Mouse (Mus musculus): ENCODE results near the gene Iqcf1. TPM values are rescaled to one million over a fixed set of nuclear protein-coding genes. Genes with fewer than 3 reads are reported as not detected.
A peak's percentile ranks its signal among the peaks of the same experiment; 100 is the strongest.

The Iqcf1 gene
- total RNA-seq, 2 experiments from 2014 or later = not detected

DNA sequence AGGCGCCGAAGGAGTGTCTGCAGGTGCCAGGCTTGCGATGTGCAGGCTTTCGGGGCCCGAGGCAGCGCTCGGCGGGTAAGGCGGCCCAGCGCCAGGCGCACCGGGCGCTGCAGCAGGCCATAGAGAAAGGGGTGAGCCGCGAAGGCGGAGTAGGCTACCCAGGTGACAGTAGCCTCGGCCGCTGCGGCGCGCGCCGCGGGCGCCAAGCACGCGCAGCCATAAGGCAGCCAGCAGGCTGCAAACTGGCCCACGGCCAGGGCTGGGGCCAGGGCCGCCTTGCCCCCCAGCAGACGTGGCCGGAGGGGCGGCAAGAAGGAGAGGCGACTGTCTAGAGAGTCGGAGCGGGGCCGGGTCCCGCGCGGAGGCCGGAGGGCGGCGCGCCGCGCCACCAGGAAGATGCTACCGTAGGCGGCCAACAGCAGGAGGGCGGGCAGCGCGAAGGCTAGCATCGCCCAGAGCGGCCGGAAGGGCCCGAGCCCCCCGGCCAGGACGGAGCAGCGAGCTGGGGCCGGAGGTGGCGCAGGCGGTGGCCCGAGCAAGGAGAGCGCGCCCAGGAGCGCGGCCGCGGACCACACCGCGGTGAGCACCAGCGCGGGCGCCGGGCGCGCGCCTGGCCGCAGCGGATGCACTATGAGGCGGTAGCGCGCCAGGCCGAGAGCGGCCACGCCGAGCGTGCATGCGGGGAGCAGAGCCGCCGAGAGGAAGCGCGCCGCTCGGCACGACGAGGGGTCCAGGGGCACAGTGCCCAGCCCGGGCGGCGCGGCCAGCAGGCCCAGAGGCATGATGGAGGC, 34.8 kb upstream of the Iqcf1 start:
- peak; percentile 90 for DNase-seq
- intact Hi-C loops (cut with DNase I) = no loop called here

DNA sequence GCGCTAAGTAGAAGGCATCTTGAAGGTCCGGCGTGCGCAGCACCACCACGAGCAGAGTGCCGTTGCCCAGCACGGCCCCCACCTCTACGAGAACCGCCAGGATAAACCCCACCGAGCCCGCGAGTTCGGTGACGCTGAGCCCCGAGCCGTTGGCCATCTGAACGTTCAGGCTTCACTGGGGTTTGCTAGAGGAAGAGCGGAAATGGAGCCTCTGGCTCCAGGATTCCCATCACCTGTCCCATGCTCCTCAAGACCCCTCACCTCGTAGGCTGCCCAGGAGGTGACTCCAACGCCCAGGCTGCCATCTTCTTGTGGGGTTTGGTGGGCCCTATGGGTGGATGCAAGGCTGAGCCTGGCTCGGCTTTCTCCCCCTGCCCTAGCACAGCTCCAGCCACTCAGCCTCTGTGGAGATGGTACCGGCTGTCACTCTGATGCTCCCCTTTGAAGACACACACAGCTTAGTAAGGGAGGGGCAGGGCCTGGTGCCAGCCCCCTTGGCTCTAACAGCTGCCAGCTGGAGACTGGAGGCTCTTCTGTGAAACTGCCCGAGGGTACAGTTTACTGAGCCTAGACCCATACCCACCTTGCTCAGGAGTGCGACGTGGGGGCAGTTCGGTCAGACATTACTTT, 34.1 kb upstream of the Iqcf1 start, which contains the start of gene Gpr62:
Gene Gpr62 (minus strand): TSS at position 368 of the 630 bp plus-strand sequence.
- peak; percentile 95 for DNase-seq
- intact Hi-C loops (cut with DNase I) = no loop called here

DNA sequence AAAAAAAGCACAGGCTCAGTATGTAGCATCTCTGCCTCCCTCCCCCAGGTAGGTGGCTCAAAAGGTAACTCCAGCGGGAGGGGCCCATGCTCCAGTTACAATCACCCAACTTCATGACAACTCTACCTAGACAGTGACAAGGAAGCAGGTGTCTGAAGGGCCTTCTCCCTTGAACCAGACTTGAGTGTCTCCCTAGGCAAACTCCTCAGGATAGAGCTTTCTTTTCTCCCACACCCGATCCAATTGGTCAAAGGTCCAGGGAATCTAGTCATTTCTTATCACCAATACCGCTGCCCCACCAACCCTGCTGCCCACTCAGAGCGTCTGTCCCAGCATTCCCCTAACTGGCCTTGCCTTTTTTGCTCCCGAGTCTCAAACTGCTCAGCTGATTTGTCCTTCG, 33.0 kb upstream of the Iqcf1 start:
- no peak for DNase-seq
- intact Hi-C loops (cut with DNase I) = no loop called here

DNA sequence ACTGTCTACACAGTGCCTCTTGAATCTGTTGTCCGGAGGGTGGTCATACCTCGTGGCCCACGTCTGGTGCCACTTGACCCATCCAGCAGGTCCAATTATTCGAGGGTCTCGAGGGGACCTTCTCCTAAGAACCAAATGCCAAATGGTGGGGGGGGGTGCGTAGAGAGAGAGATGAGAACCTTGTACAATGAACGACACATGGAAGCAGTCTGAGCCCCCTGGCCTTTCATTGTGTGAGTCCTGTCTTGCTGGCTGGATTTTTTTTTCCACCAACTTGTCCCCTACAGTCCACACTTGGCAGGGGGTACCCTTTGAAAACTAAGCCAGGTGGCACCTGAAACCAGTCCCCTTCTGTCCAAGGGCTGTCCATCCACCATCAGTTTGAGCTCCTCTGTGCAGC, 32.0 kb upstream of the Iqcf1 start:
- DNase-seq = no peak
- intact Hi-C loops (cut with DNase I) = no loop called here

DNA sequence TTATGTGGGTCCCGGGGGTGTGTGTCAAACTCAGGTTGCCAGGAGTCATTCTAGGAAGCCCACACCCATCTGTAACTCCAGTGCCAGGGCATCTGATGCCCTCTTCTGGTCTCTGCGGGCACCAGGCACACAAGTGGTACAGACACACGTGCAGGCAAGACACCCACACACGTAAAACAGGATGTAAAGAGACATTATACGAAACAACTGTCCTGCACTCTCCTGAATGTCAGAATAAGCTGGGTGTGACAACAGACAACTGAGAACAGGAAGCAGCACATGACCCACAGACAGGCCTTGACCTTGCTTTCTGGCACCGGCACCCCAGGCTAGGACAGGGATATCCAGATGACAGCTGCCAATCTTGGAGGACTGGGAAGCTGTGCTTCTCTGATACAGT, 30.4 kb upstream of the Iqcf1 start:
- no peak for DNase-seq

DNA sequence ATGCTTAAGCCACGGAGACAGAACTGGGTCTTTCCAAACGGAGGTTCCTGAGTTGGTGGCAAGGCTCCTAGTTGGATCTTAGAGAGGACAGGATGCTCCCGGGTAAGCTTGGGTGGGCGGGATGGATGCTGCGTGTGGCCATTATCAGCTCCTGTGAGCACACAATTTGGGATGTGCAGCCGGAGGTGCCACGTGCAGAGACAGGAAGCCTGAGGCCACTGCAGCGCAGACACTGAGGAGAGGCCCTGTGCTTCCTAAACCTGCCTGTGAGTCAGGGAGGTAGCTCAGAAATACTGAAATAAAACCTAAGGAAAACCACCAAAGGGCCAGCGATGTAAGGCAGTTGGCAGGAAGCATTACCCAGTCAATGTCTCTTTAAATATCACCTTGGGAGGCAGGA, 30.0 kb upstream of the Iqcf1 start:
- DNase-seq = no peak
- intact Hi-C loops (cut with DNase I) = no loop called here

More for the DNA sequence above, 30.4 kb upstream of the Iqcf1 start:
- intact Hi-C loops (cut with DNase I) = no loop called here

DNA sequence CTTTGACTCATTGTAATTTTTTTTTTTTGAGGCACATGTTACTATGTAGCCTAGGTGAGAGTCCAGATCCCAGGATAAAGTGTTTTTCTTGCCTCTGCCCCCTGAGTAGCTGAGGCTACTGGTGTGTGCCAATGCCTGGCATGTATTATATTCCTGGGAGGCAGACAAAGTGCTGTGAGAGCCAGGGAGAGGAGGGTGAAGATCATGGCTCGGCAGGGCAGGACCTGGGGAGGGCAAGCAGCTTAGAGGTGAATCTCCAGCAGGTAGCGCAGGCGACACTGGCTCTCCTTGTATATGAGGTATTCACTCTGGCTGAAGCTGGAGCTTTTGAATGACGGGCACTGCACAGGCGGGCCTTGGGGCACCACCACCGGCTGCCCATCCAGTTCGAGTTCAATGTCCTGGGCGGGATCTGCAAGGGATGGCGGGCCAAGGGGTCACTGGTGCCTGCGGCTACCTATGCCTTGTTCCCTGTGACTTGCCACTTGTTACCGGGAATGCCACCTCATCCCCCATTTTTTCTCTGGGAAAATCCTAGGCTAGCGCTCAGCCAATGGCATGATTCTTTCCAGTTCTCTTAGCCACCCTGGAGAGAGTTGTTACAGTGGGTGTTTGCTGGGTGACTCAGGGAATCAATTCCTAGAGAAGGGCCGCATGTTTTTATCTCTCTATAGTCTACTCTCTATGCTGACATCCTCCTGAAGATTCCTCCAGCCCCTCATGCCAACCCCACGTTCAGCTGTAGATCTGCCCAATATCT, 28.6 kb upstream of the Iqcf1 start:
- no peak for DNase-seq
- intact Hi-C loops (cut with DNase I) = no loop called here

DNA sequence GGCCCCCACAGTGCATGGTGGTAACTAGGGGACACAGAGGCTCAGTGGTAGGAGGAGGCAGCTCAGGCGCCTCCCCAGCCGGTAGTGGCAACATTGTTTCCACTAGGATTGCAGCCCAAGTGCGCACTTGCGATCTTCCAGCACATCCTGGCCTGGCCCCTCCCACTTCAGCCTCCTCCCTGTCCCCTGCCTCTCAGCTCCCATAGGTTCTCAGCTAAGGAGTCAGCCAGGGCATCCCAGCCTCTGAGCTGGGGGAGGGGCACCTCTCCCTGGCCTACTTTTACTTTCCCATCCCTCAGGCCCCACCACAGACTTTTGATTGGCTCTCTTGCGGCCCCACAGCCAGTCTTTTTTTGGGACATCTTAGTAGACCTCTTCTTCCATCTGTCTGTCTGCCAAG, 27.9 kb upstream of the Iqcf1 start:
- DNase-seq = peak; percentile 44
- intact Hi-C loops (cut with DNase I) = no loop called here

DNA sequence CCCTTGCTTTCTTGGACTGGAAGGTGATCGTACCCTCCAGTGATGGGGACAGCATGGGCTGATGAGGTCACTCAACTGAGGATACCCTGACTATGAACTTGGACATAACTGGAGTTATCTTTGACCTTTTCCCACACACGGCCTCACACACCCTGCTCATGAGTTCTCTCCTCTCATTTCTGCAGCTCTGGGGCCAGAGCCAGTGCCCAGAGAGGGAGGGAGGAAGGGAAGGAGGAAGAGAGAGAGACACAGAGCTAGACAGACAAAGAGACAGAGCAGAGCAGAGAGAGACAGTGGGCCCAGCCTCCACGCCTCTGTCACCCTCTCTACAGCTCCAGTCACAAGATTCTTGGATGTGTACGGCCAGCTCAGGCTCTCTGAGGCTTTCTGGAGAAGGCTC, 27.4 kb upstream of the Iqcf1 start:
- intact Hi-C loops (cut with DNase I) = no loop called here
- DNase-seq = peak; percentile 0

DNA sequence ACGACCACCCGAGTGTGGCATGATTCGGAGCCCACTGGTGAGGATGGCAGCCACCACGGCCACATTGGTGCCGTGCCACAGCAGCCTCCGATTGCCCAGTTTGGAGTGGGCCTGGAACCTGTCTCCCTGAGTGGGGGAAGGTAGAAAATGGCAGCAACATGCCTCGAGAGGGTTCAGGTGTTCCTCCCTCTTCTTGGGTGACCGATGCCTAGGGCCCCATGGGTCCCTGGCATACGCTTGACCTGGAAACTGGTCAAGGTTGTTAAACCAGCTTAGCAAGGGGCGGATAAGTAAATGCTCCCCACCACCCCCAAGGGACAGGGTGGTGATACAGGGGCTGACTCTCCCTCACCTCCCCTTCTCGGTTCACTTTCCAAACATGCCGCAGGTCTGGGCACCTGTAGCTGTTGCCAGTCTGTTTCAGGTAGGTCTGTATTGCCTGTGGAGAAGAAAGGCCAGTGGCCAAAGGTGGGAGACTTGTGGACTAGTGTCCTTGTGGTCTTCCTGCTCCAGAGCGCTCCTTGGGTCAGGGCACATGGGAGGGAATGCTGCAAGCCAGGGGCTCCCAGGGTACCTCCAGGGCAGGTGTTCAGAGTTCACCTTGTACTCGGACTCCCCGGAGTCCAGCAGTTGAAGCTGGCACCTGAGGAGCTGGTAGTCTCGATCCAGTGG, 26.6 kb upstream of the Iqcf1 start:
- intact Hi-C loops (cut with DNase I) = no loop called here
- peak; percentile 21 for DNase-seq

DNA sequence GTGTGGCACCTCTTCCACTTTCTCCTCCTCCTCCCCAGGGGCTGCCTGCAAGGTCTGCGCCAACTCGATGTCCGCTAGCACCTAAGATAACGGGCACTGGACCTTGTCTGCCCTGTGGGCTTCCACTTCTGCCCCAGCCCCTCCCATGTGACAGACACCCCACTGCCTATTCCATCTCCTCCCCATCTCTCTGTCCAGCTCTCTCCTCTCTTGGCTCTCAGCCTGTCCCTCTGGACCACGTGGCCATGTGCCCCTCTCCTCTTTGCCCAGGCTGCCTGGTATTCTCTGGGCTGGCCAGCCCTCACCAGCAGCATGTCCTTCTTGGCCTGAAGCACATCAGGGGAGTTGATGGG, 26.0 kb upstream of the Iqcf1 start:
- intact Hi-C loops (cut with DNase I) = no loop called here
- DNase-seq = peak; percentile 43

DNA sequence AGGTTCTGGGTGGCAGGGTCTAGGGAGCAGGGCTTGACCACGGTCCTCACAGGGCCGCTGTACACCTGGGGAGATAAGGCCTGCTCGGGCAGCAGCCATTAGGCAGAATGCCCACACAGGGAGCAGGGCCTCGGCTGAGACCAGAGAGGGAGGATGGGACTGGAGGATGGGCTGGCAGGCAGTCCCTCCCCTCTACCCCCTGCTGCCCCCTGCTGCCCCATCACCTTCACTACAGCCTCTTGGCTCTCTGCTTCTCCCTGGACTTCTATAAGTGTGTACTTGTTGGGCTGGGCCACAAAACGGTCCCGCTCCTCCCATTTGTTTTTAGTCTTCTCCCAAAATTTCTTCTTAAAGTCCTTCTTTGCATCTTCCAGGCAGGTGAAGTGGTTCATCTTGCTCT, 25.3 kb upstream of the Iqcf1 start:
- DNase-seq = peak; percentile 84
- intact Hi-C loops (cut with DNase I) = no loop called here

DNA sequence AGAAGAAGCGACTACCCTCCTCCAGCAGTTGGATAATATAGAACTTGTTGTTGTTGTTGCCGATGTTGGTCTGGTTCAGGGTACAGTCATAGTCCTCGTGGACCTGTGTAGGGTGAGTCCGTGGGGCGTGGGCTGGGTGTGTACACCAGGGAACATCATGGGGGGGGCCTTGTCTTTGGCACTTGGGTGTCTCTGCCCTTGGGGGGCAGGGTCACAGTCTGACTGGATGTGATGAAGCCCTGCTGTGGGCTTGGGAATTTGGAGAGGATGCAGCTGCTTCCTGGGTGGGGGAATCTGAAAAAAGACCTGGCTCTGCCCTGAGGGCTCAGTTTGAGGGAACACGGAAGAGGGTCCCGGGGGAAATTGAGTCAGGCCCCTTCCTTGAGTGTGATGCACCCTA, 24.7 kb upstream of the Iqcf1 start:
- intact Hi-C loops (cut with DNase I) = no loop called here
- DNase-seq = peak; percentile 19

DNA sequence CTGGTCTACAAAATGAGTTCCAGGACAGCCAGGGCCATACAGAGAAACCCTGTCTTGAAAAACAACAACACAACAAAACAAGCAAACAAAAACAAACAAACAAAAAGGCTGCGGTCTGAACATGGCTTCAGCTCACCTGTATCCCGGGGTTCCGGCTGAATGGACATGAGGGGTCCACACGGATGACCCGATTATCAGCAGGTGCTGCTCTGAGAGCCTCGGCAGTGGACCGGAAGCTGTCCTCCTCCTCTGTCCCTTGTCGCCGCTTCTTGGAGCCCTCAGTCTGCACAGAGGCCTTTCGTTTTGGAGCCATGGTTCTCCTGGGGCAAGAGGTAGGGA, 24.1 kb upstream of the Iqcf1 start, which contains the start of gene Rrp9:
Gene Rrp9 (plus strand): TSS at position 301 of the 339 bp plus-strand sequence.
- DNase-seq = peak; percentile 4
- intact Hi-C loops (cut with DNase I) = no loop called here

DNA sequence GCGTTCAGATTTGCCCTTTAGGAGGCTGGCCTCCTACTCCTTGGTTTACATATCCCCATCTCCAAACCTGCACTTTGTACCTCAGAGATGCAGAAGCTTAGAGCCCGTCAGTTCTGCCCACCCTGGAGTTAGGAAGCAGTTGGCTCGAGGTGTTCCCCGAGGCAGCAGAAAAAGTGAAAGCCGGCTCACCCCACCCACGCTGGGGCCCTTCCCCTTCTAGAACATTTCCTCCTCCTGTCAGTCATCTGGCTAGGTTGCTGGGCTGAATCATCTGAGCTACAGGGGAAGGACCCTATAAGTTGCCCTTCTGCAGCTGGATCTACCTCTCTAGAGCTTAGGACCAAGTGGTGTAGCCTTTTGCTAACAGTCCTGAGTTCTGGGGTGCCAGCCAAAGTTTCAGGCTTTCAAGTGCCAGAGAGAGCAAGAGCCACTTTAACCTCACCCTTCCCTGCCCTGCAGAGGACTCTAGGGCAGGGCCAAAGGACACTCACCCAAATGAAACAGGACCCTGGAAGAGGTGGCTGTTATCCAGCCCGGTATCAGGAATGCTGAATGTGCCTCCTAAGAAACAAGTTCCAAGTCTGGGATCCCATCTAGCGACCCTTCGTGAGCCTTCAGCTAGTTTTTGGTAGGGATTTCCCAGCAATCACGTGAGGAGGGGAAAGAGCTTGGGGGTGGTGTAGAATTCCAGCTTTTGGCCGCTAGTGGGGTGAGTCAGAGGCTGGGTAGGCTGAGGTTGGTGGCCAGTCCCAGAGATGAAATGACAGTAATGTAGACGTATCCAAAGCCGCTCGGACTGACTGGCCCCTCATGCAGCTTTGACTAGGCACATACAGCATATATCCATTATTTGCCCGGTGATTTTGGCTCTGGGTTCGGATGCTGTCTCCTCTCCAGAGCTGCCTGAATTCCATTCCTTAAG, 23.5 kb upstream of the Iqcf1 start:
- intact Hi-C loops (cut with DNase I) = no loop called here

DNA sequence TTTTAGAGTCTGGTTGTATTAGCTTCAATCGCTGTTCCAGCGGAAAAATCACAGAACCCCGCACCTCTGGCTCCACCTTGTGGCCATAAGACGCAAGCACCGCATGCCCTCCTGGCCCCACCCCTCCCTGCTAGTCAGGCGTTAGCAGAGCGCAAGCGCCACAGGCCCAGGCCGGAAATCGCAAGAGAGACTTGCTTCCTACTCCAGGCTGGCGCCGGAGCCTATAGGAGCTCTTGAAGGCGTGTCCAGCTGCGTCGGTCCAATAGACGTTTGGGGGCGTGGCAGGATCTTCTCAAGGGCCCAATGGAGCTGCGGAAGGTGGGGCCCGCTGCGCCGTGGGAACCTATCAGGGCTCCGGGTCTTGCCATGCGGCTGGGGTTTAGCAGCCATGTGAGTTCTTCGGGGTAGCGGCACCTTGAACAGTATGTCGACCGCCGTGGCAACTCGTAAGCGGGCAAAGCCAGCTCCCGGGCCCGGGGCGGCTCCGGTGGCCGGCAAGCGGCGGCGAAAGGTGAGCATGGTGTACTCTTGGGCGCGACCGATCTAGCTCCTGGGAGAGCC, 22.8 kb upstream of the Iqcf1 start, which contains the start of gene Parp3:
Gene Parp3 (minus strand): TSS at position 26 of the 561 bp plus-strand sequence.
- intact Hi-C loops (cut with DNase I) = no loop called here
- DNase-seq = peak; percentile 99

More for the DNA sequence above, 23.5 kb upstream of the Iqcf1 start:
- no peak for DNase-seq

DNA sequence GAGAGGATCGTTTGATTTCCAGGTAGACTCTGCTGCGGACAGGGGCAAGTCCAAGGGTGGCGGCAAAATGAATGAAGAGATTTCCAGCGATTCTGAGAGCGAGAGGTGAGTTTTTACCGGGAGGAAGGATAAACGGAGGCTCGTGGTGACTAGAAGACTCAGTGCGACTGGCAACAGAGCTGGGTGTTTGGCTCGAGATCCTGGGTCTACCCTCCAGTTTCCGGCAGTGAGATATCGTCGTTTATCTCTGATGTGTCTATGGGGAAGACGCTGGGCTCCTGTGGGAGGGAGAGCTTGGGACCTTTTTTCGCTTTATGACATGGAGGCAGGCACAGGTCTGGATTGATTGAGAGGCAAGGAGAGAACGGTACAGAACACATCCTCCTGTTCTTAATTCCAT, 22.1 kb upstream of the Iqcf1 start:
- intact Hi-C loops (cut with DNase I) = no loop called here
- no peak for DNase-seq

DNA sequence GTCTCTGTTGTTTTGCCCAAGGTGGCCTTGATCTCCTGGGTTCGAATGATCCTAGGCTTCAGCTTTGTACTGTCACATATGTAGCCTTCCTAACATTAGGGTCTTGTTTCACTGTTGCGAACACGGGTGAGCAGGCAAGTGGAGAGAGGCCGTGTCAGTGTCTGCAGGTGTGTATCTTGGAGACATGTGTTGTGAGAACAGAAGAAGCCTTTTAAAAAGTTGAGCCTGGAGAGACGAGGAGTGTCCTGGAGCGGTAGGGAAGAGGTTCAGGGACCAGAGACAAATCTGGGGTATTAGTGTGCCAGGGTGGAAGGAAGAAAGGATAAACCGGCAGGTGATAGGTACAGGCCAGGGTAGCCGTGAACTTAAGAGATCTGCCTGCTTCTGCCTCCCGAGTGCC, 21.7 kb upstream of the Iqcf1 start:
- DNase-seq = no peak
- intact Hi-C loops (cut with DNase I) = no loop called here

DNA sequence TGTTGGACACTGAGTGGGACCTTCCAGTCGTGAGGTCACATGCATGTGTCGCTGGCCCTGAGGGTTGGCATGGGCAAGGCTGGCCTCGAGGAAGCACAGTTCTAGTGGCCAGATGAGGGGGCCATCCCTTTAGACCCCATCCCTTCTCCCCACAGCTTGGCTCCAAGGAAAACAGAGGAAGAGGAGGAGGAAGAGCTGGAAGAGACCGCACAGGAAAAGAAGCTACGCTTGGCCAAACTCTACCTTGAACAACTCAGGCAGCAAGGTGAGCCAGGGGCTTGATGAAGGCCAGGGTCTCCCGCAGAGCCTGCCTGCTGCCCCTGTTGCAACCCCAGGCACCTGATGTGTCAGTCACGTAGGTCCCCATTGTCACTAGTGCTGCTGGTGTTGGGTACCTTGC, 19.2 kb upstream of the Iqcf1 start:
- intact Hi-C loops (cut with DNase I) = no loop called here
- DNase-seq = no peak

DNA sequence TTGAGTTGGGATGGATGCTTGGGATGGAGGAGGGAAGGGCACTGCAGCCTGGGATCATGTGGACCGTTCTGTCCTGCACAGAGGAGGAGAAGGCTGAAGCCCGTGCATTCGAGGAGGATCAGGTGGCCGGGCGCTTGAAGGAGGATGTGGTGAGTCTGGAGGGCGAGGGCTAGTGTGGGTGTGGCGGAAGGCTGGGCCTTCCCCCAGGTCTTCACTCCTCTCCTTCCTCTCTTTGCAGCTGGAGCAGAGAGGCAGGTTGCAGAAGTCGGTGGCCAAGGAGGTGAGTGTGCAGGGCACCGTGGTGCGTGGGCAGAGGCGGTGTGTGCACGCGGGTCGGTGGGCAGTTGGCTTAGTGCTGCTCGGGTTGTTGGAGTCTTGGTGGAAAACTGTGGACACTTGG, 18.7 kb upstream of the Iqcf1 start:
- intact Hi-C loops (cut with DNase I) = no loop called here
- DNase-seq = no peak
